Mouse (Mus musculus): ENCODE measurements at regions not wholly inside any gene's neighbourhood (a gene's known extent, or its start where the extent isn't known, plus 50 kb on each side); places are given as distances from the start of the nearest gene placed in this dataset.

DNA sequence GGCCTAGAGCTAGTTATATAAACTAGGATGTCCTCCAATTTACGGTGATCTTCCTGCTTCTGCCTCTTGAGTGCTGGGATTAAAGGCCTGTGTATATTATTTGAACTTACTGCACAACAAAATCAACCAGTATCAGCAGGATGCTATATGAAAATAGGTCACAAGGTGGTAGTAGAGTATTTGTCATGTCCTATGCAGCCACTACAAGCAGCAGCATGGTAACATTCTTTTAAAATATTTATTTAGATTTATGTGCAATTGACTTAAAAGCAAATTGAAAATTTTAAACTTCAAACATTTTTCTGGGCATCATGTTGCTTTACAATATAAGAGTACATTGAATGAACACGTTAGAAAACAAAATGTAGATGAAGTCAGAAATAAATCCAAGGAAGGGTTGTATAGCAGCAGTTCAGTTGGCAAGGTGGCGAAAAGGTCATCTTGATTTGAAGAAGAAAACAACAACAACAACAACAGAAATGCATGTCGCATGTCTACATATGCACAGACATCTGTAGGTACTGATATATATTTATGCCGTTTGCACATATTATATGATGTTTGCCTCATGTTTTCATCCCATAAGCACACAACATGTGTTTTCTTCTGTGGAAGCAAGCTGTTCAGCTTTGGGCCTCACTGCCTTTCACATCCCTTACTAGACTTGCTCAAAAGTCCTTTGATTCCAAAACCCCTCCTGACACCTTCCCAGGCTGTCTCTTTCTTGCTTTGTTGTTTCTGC, 135.8 kb downstream of the Rgs21 start:
- H3K27ac ChIP-seq (ENCODE audit: insufficient read depth, low read depth, low read length, poor library complexity, severe bottlenecking), result no peak overlapping the region
- H3K9me3 ChIP-seq (ENCODE audit: control insufficient read depth, insufficient read depth, low read depth, low read length), result no peaks in the 10 kb centered on the region
- H3K9ac ChIP-seq (ENCODE audit: insufficient read depth, low read depth, low read length, poor library complexity, severe bottlenecking), result no peak overlapping the region
- no peak overlapping the region for H3K4me3 ChIP-seq (ENCODE audit: insufficient read depth in 1 of 2, low read depth in 1 of 2, low read length in 2 of 2, poor library complexity in 1 of 2, severe bottlenecking in 1 of 2)
- H3K4me1 ChIP-seq (ENCODE audit: control insufficient read depth in 2 of 2, insufficient read depth in 2 of 2, low read length in 2 of 2, poor library complexity in 1 of 2), result no peaks in the 10 kb centered on the region
- no peaks in the 10 kb centered on the region for H3K36me3 ChIP-seq (ENCODE audit: control insufficient read depth, insufficient read depth, low read length, poor library complexity, severe bottlenecking)
- in situ Hi-C loops (cut with MboI; ENCODE audit: low sequenced_read_pairs in 2 of 2, unreplicated experiment in 2 of 2), result no loop called here
- no peak for TF ChIP-seq MAFK (IDR thresholded peaks at IDR 0.05; ENCODE audit: insufficient read depth, low read depth, low read length)
- no peak for TF ChIP-seq CHD2 (IDR thresholded peaks at IDR 0.05; ENCODE audit: low read depth, low read length)
- TF ChIP-seq ZC3H11A (IDR thresholded peaks at IDR 0.05; ENCODE audit: borderline replicate concordance, low read depth, low read length), result no peak
- TF ChIP-seq ZNF384 (IDR thresholded peaks at IDR 0.05; ENCODE audit: low read depth, low read length), result no peak
- TF ChIP-seq HCFC1 (IDR thresholded peaks at IDR 0.05; ENCODE audit: borderline replicate concordance, insufficient read depth, low read length), result no peak
- no peak for DNase-seq (ENCODE audit: low read depth, low spot score)

DNA sequence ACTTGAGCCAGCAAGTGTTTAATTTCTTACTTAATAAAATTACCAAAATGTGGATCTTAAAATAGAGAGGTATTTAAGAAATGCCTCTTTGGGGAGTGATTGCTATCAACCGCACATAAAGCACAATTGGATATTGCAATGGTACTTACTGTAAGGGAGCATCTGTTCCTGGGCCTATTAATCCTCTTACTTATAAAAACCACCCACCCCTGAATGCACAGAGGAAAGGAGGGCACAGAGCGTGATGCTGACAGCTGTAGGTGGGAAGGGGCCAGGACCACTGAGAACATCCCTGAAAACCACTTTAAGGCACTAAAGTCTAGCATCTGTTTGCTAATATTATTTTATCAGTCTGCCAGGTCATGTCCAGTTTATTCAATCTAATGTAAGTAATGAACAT, 146.1 kb downstream of the Rgs21 start:
- DNase-seq (ENCODE audit: low read depth, low spot score), result no peak
- Histone ChIP-seq H3K36me3 (ENCODE audit: control insufficient read depth, insufficient read depth, low read length, poor library complexity, severe bottlenecking) (no peaks in the 10 kb centered on the region), H3K4me3 (ENCODE audit: insufficient read depth in 1 of 2, low read depth in 1 of 2, low read length in 2 of 2, poor library complexity in 1 of 2, severe bottlenecking in 1 of 2) (no peak overlapping the region), H3K9me3 (ENCODE audit: control insufficient read depth, insufficient read depth, low read depth, low read length) (no peaks in the 10 kb centered on the region), H3K4me1 (ENCODE audit: control insufficient read depth in 2 of 2, insufficient read depth in 2 of 2, low read length in 2 of 2, poor library complexity in 1 of 2) (no peaks in the 10 kb centered on the region), H3K27ac (ENCODE audit: insufficient read depth, low read depth, low read length, poor library complexity, severe bottlenecking) (no peak overlapping the region), H3K9ac (ENCODE audit: insufficient read depth, low read depth, low read length, poor library complexity, severe bottlenecking) (no peak overlapping the region)
- in situ Hi-C loops (cut with MboI; ENCODE audit: low sequenced_read_pairs in 2 of 2, unreplicated experiment in 2 of 2), result no loop called here
- TF ChIP-seq HCFC1 (IDR thresholded peaks at IDR 0.05; ENCODE audit: borderline replicate concordance, insufficient read depth, low read length) (no peak), ZC3H11A (IDR thresholded peaks at IDR 0.05; ENCODE audit: borderline replicate concordance, low read depth, low read length) (no peak), ZNF384 (IDR thresholded peaks at IDR 0.05; ENCODE audit: low read depth, low read length) (no peak), CHD2 (IDR thresholded peaks at IDR 0.05; ENCODE audit: low read depth, low read length) (no peak), MAFK (IDR thresholded peaks at IDR 0.05; ENCODE audit: insufficient read depth, low read depth, low read length) (no peak)

DNA sequence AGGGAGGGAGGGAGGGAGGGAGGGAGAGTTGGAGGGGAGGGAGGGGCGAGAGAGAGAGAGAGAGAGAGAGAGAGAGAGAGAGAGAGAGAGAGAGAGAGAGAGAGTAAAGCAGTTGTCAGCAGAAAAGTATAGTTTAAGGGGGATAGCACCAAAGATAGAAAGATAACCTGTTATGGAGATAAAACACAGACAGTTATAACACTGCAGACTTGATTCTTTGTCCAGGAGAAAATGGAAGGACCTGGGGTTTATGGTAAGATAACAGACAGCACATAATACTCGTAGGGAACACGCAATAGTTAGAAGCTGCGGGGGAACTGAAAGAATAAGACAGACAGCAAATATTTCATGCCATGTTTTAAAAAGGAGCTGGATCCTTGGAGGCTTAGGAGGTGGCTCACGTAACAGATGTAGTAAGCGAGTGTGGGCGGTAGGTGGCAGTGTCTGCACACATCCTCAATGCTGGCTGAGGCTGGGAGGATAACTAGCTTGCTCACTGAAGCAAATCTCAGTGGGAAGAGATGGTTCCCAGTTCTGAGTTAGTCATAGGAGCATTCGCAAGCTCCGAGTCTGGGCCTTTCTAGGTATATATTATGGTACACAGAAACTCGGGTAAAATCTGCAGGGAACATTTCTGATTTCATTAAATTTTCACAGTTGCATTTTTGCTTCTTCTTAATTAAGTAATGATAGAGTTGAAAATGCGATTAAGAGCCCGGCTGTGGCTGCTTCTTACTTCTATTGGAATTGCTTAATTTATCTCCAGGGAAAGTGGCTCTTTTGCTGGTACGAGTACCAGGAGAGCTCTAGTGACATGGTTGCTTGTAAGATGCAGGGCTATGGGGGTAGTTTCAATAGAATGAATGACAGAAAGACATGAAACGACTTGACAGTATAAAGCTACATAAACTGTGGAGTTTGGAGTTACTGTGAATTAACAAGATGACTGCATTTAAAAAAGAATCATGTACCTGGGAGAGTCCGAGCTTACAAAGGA, 157.6 kb upstream of the Rgs1 start:
- Histone ChIP-seq H3K9me3 (ENCODE audit: control insufficient read depth, insufficient read depth, low read depth, low read length) (no peaks in the 10 kb centered on the region), H3K36me3 (ENCODE audit: control insufficient read depth, insufficient read depth, low read length, poor library complexity, severe bottlenecking) (no peaks in the 10 kb centered on the region), H3K4me3 (ENCODE audit: insufficient read depth in 1 of 2, low read depth in 1 of 2, low read length in 2 of 2, poor library complexity in 1 of 2, severe bottlenecking in 1 of 2) (no peak overlapping the region), H3K4me1 (ENCODE audit: control insufficient read depth in 2 of 2, insufficient read depth in 2 of 2, low read length in 2 of 2, poor library complexity in 1 of 2) (no peaks in the 10 kb centered on the region), H3K9ac (ENCODE audit: insufficient read depth, low read depth, low read length, poor library complexity, severe bottlenecking) (no peak overlapping the region), H3K27ac (ENCODE audit: insufficient read depth, low read depth, low read length, poor library complexity, severe bottlenecking) (no peak overlapping the region)
- TF ChIP-seq ZC3H11A (IDR thresholded peaks at IDR 0.05; ENCODE audit: borderline replicate concordance, low read depth, low read length), result peak; percentile 75
- TF ChIP-seq HCFC1 (IDR thresholded peaks at IDR 0.05; ENCODE audit: borderline replicate concordance, insufficient read depth, low read length), result no peak
- peak; percentile 53 for DNase-seq (ENCODE audit: low read depth, low spot score)
- in situ Hi-C loops (cut with MboI; ENCODE audit: low sequenced_read_pairs in 2 of 2, unreplicated experiment in 2 of 2), result no loop called here

DNA sequence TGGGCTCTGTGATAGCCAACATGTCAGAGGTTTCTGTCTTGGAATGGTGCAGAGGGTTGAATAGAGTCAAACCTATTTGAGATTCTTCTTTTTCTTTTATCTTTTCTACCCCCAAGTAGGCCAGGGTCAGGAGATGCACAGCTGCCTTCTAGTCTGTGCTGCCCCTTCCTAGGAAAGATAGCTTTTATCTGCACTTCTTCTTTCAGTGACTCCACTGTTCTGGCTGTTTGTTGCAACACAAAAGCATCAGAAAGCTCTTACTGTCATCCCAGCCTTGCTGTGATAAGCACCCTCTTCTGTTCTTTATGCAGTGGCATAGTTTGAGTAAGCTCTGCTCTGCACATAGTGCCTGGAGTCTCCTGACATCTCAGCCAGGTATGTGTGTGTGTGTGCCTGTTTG, 156.7 kb upstream of the Rgs1 start:
- Histone ChIP-seq H3K4me3 (ENCODE audit: insufficient read depth in 1 of 2, low read depth in 1 of 2, low read length in 2 of 2, poor library complexity in 1 of 2, severe bottlenecking in 1 of 2) (no peak overlapping the region), H3K27ac (ENCODE audit: insufficient read depth, low read depth, low read length, poor library complexity, severe bottlenecking) (no peak overlapping the region), H3K4me1 (ENCODE audit: control insufficient read depth in 2 of 2, insufficient read depth in 2 of 2, low read length in 2 of 2, poor library complexity in 1 of 2) (no peaks in the 10 kb centered on the region), H3K9ac (ENCODE audit: insufficient read depth, low read depth, low read length, poor library complexity, severe bottlenecking) (no peak overlapping the region), H3K36me3 (ENCODE audit: control insufficient read depth, insufficient read depth, low read length, poor library complexity, severe bottlenecking) (no peaks in the 10 kb centered on the region), H3K9me3 (ENCODE audit: control insufficient read depth, insufficient read depth, low read depth, low read length) (no peaks in the 10 kb centered on the region)
- TF ChIP-seq ZNF384 (IDR thresholded peaks at IDR 0.05; ENCODE audit: low read depth, low read length), result no peak
- no peak for TF ChIP-seq ZC3H11A (IDR thresholded peaks at IDR 0.05; ENCODE audit: borderline replicate concordance, low read depth, low read length)
- TF ChIP-seq HCFC1 (IDR thresholded peaks at IDR 0.05; ENCODE audit: borderline replicate concordance, insufficient read depth, low read length), result no peak
- no peak for TF ChIP-seq CHD2 (IDR thresholded peaks at IDR 0.05; ENCODE audit: low read depth, low read length)
- no peak for TF ChIP-seq MAFK (IDR thresholded peaks at IDR 0.05; ENCODE audit: insufficient read depth, low read depth, low read length)
- in situ Hi-C loops (cut with MboI; ENCODE audit: low sequenced_read_pairs in 2 of 2, unreplicated experiment in 2 of 2), result no loop called here
- no peak for DNase-seq (ENCODE audit: low read depth, low spot score)
